Mouse (Mus musculus): ENCODE data around the gene Trak2. TPM values are rescaled to one million over a fixed set of nuclear protein-coding genes. Genes with fewer than 3 reads are reported as not detected.
"Not testable (repeated sequence)": the region's sequence is repeated elsewhere in the genome, so short reads cannot be mapped to it uniquely, and the experiment has no call there.

The Trak2 gene
- polyA plus RNA-seq, 1 experiment from 2014 or later: 13.5 TPM

DNA sequence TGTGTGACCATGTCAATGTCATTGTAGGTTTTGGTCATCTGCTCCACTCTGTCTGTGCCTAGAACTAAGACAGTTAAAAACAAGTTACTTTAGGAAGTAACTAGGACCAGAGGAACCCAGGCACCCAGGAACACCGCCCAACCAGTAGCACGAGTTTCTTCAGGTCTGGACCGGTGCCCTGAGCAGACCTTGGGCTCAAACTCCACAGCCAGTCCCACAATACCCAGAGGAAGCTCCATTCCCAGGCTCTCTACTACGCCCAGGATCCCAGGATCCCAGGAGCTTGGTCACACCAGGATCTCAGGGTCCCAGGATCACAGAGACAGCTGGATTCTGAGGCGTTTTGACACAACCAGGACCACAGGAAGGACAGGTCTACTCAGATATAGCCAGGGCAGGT is 46.6 kb downstream of the Trak2 start:
- no peak overlapping the region for H3K27ac ChIP-seq (ENCODE audit: low read length)
- H3K27me3 ChIP-seq (ENCODE audit: control insufficient read depth, insufficient read depth, low read length): no peaks in the 10 kb centered on the region
- no peak overlapping the region for H3K4me2 ChIP-seq (replicated peaks; ENCODE audit: low read depth, low read length)
- peaks cover 13% of the 10 kb centered on the region; the same call in 1 of the 2 replicates for H3K36me3 ChIP-seq (ENCODE audit: control insufficient read depth, insufficient read depth, low read length)
- H3K9me3 ChIP-seq (ENCODE audit: control insufficient read depth, low read depth, low read length): no peaks in the 10 kb centered on the region
- no peak overlapping the region for H3K4me3 ChIP-seq (ENCODE audit: low read depth, low read length)
- no peak for ATAC-seq (ENCODE audit: insufficient number of reproducible peaks, insufficient read depth, low FRiP score, low read depth)
- WGBS: 96% methylated on average over 5 of the region's 5 CpGs
- H3K9ac ChIP-seq (replicated peaks; ENCODE audit: low read depth, low read length): no peak overlapping the region
- H3K4me1 ChIP-seq (ENCODE audit: control insufficient read depth, insufficient read depth, low read length): no peaks in the 10 kb centered on the region

DNA sequence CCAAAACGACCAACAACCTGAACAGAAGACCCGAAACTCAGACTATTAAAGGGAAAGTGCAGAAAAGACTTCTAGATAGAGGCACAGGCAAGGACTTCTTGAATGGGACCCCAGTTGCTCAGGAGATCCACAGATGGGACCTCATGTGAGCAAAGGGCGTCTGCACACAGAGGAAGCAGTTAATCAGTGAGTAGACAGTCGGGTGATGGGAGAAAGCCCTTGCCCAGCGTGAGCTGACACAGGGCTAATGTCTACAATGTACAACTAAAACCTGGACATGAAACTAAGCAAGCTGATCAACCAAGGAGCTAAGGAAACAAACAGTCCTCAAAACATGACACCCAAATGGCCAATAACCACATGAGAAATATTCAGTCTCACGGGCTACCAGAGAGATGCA is 55.7 kb downstream of the Trak2 start:
- Histone ChIP-seq H3K27me3 (ENCODE audit: control insufficient read depth, insufficient read depth, low read length) (no peaks in the 10 kb centered on the region), H3K27ac (ENCODE audit: low read length) (no peak overlapping the region), H3K9me3 (ENCODE audit: control insufficient read depth, low read depth, low read length) (no peaks in the 10 kb centered on the region), H3K36me3 (ENCODE audit: control insufficient read depth, insufficient read depth, low read length) (peaks cover 36% of the 10 kb centered on the region), H3K4me1 (ENCODE audit: control insufficient read depth, insufficient read depth, low read length) (no peaks in the 10 kb centered on the region), H3K4me2 (replicated peaks; ENCODE audit: low read depth, low read length) (no peak overlapping the region), H3K4me3 (ENCODE audit: low read depth, low read length) (no peak overlapping the region), H3K9ac (replicated peaks; ENCODE audit: low read depth, low read length) (no peak overlapping the region)
- WGBS: 84% methylated on average over 6 of the region's 6 CpGs
- no peak for ATAC-seq (ENCODE audit: insufficient number of reproducible peaks, insufficient read depth, low FRiP score, low read depth)

DNA sequence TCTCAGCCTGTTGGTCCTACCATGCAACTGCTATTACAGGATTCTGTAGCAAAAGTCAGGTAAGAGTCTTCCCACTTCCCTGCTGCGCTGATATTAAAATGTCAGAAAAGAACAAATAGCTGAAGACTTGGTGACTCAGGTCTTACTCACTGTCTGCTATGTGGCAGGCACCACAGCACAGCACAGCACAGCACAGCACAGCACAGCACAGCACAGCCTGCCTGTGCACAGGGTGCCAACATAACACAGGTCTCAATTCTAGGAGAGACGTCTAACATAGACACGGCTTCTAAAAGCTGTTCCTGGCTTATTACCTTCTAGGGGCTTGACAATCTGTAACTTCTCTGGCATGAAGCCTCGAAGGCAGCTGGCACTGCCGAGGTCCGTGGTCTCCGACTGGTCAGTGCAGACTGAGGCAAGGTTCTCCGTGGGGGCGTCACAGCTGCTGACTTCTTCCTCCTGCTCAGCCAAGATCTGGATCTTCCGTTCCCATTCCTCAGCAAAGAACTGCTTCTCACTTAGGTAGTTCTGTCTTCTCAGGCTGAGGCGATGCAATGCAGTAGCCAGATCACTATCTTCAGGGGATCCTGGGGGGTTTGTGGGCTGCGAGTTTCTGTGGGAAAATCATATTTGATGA is 63.5 kb downstream of the Trak2 start:
- no peaks in the 10 kb centered on the region for H3K27me3 ChIP-seq (ENCODE audit: control insufficient read depth, insufficient read depth, low read length)
- H3K4me1 ChIP-seq (ENCODE audit: control insufficient read depth, insufficient read depth, low read length): no peaks in the 10 kb centered on the region
- H3K4me3 ChIP-seq (ENCODE audit: low read depth, low read length): no peak overlapping the region
- no peak for ATAC-seq (ENCODE audit: insufficient number of reproducible peaks, insufficient read depth, low FRiP score, low read depth)
- no peak overlapping the region for H3K27ac ChIP-seq (ENCODE audit: low read length)
- H3K9ac ChIP-seq (replicated peaks; ENCODE audit: low read depth, low read length): no peak overlapping the region
- no peak overlapping the region for H3K4me2 ChIP-seq (replicated peaks; ENCODE audit: low read depth, low read length)
- WGBS: 94% methylated on average over 12 of the region's 12 CpGs
- H3K9me3 ChIP-seq (ENCODE audit: control insufficient read depth, low read depth, low read length): no peaks in the 10 kb centered on the region
- peaks cover 38% of the 10 kb centered on the region for H3K36me3 ChIP-seq (ENCODE audit: control insufficient read depth, insufficient read depth, low read length)

DNA sequence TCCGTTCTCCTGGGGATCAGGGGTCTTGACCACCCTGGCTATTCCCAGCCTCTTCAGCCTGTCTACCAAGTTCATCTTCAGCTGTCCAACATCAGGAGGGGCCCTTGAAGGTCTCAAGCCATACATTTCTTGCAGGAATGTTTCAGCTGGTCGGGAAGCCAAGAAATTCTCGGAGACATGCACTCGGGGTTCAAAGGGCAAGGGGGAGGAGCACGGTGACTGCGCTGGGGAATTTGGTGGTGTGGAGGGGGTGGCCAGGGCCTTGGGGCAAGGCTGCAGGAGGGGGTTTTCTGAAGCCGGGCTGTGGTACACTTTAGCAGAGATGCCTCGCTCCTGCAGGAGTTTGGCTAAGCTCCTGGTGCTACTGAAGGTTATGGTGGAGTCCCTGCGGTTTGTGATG is 69.5 kb downstream of the Trak2 start:
- no peak for ATAC-seq (ENCODE audit: insufficient number of reproducible peaks, insufficient read depth, low FRiP score, low read depth)
- 63% methylated on average over 9 of the region's 9 CpGs for WGBS
- H3K27me3 ChIP-seq (ENCODE audit: control insufficient read depth, insufficient read depth, low read length): no peaks in the 10 kb centered on the region

DNA sequence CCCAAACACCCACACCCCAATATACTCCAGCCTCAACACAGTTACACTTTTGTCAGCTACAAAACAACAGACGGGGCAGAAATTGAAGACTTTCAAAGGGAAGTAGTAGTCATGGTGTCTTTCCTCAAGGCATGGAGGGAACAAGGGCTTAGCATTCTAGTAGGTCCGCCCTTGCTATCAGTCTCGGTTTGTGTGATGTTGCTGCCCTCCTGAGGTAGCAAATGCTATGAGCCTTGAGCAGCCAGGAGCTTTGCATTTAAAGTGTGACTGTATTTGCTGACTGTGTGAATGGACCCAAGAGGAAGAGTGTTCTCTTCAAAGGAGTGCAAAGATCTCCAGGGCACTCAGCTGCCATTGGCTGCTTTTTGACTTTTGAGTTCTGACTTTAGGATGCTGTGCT is 75.7 kb downstream of the Trak2 start:
- H3K9me3 ChIP-seq (ENCODE audit: control insufficient read depth, low read depth, low read length); H3K27ac ChIP-seq (ENCODE audit: low read length); ATAC-seq (ENCODE audit: insufficient number of reproducible peaks, insufficient read depth, low FRiP score, low read depth); H3K4me3 ChIP-seq (ENCODE audit: low read depth, low read length); H3K36me3 ChIP-seq (ENCODE audit: control insufficient read depth, insufficient read depth, low read length); H3K9ac ChIP-seq (replicated peaks; ENCODE audit: low read depth, low read length); H3K4me1 ChIP-seq (ENCODE audit: control insufficient read depth, insufficient read depth, low read length); H3K4me2 ChIP-seq (replicated peaks; ENCODE audit: low read depth, low read length); H3K27me3 ChIP-seq (ENCODE audit: control insufficient read depth, insufficient read depth, low read length): not testable (repeated sequence)
- WGBS: 23% methylated on average over 3 of the region's 3 CpGs

More for the DNA sequence above, 69.5 kb downstream of the Trak2 start:
- Histone ChIP-seq H3K4me2 (replicated peaks; ENCODE audit: low read depth, low read length) (no peak overlapping the region), H3K9ac (replicated peaks; ENCODE audit: low read depth, low read length) (no peak overlapping the region), H3K4me1 (ENCODE audit: control insufficient read depth, insufficient read depth, low read length) (no peaks in the 10 kb centered on the region), H3K9me3 (ENCODE audit: control insufficient read depth, low read depth, low read length) (no peaks in the 10 kb centered on the region), H3K27ac (ENCODE audit: low read length) (no peak overlapping the region), H3K36me3 (ENCODE audit: control insufficient read depth, insufficient read depth, low read length) (peaks cover 15% of the 10 kb centered on the region; the same call in 1 of the 2 replicates), H3K4me3 (ENCODE audit: low read depth, low read length) (no peak overlapping the region)

DNA sequence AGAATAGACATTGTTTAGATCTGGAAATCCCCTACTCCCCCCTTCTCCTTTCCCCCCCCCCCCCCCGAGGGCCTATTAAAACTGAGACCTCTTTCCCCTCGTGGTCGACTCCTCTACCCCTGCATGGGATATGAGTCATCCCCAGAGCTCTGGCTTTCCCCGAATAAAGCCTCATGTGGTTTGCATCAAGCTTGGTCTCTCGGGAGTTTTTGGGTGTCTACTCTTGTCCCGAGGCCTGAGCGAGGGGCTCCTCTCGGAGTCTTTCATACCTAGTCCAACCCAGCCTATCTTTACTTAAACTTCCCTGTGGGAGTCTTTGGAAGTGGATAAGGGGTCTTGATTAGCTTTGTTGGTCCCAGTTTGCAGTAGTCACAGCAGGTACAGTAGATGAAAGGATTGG is 80.8 kb downstream of the Trak2 start:
- whole genome bisulfite sequencing: 81% methylated on average over 7 of the region's 8 CpGs
- not testable (repeated sequence) for H3K9ac ChIP-seq (replicated peaks; ENCODE audit: low read depth, low read length); H3K27me3 ChIP-seq (ENCODE audit: control insufficient read depth, insufficient read depth, low read length); ATAC-seq (ENCODE audit: insufficient number of reproducible peaks, insufficient read depth, low FRiP score, low read depth); H3K9me3 ChIP-seq (ENCODE audit: control insufficient read depth, low read depth, low read length); H3K4me3 ChIP-seq (ENCODE audit: low read depth, low read length); H3K36me3 ChIP-seq (ENCODE audit: control insufficient read depth, insufficient read depth, low read length); H3K4me1 ChIP-seq (ENCODE audit: control insufficient read depth, insufficient read depth, low read length); H3K4me2 ChIP-seq (replicated peaks; ENCODE audit: low read depth, low read length); H3K27ac ChIP-seq (ENCODE audit: low read length)

DNA sequence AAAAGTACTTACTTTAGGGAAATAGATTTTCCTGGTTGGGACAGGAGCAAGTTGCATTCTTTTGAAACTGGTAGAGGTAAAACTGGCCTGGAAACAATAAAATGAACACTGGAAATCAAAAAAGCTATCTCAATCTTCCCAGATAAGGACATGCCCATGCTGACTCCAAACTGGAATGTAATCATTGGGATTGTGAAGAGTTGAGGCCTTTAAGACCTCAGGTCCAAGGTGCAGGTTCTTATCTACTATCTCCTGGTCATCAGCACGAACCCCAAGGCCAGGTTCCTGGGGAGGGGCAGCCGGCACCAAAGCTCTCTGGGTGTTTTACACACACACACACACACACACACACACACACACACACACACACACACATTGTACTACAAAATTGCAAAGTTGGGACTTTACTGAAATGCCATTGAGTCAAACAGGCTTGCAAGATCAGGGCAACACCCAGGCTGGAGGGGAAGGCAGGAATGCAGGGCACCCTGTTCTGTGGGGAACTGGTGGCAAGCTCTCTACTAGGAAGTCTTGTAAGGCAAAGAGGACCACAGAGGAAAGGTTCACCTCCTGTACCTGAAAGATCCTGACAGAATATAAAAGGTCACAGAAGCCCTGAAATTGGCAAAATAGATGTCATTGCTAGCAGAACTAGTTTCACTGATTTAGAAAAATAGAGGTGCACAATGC is 81.6 kb downstream of the Trak2 start:
- not testable (repeated sequence) for H3K27me3 ChIP-seq (ENCODE audit: control insufficient read depth, insufficient read depth, low read length)

DNA sequence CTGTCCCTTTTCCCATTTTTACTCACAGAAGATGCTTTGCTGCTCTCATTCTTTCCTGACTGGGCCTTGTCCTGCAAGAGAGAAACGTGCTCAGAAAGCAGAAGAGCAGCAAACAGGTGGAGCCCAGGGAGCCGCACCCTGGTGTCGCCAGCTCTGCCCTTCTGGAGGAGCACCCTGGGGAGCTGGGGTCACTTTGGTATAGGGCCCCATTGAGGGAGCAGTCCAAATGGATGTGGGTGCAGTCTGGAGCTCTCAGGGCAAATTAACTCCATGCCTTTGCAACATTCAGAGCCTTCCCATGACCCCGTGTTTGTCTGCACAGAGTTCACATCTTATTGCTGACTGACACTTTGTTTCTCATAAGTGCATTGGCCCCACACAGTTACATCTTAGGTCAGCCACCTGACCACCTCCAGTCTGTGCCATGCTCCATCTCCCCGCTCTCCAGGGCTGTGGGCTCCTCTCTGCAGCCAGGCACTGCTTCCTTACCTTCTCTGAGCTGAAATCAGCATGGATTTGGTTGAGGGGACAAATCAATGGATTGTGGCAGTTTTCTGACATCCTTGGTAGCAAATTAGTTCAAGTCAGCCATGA is 82.4 kb downstream of the Trak2 start:
- not testable (repeated sequence) for H3K27ac ChIP-seq (ENCODE audit: low read length); H3K27me3 ChIP-seq (ENCODE audit: control insufficient read depth, insufficient read depth, low read length); H3K36me3 ChIP-seq (ENCODE audit: control insufficient read depth, insufficient read depth, low read length); H3K9ac ChIP-seq (replicated peaks; ENCODE audit: low read depth, low read length); H3K4me3 ChIP-seq (ENCODE audit: low read depth, low read length); ATAC-seq (ENCODE audit: insufficient number of reproducible peaks, insufficient read depth, low FRiP score, low read depth); H3K9me3 ChIP-seq (ENCODE audit: control insufficient read depth, low read depth, low read length); H3K4me1 ChIP-seq (ENCODE audit: control insufficient read depth, insufficient read depth, low read length); H3K4me2 ChIP-seq (replicated peaks; ENCODE audit: low read depth, low read length)
- WGBS: 72% methylated on average over 4 of the region's 5 CpGs

More for the DNA sequence above, 81.6 kb downstream of the Trak2 start:
- H3K4me1 ChIP-seq (ENCODE audit: control insufficient read depth, insufficient read depth, low read length); H3K9me3 ChIP-seq (ENCODE audit: control insufficient read depth, low read depth, low read length); ATAC-seq (ENCODE audit: insufficient number of reproducible peaks, insufficient read depth, low FRiP score, low read depth); H3K9ac ChIP-seq (replicated peaks; ENCODE audit: low read depth, low read length); H3K4me3 ChIP-seq (ENCODE audit: low read depth, low read length); H3K36me3 ChIP-seq (ENCODE audit: control insufficient read depth, insufficient read depth, low read length); H3K4me2 ChIP-seq (replicated peaks; ENCODE audit: low read depth, low read length); H3K27ac ChIP-seq (ENCODE audit: low read length): not testable (repeated sequence)
- WGBS: 67% methylated on average over 2 of the region's 2 CpGs
